Mouse (Mus musculus) embryonic facial prominence, embryonic 11.5 days (tissue): Measurements from ENCODE around the gene Adamtsl1. TPM values are rescaled to one million over a fixed set of nuclear protein-coding genes. Genes with fewer than 3 reads are reported as not detected.

Experiments
- ATAC-seq: fragments of 200-750 bp; cut with Nextera tagmentation; replicated peaks from 2 replicates; pipeline ENCODE4 v1.8.0; 2017; ENCODE audit warnings: low read depth; ENCODE audit not compliant: insufficient number of reproducible peaks, low FRiP score, low TSS enrichment
- DNase-seq: peaks from one replicate; pipeline ENCODE4 v3.0.0-alpha.2; 2015; ENCODE audit warnings: low spot score
- H3K27ac ChIP-seq: fragments of 300-500 bp; sonication (generic); replicated peaks from 2 replicates; pipeline ENCODE4 v1.5.1; 2014; ENCODE audit warnings: mild to moderate bottlenecking, low read depth, low read length, control low read depth
- H3K27me3 ChIP-seq: fragments of 300-500 bp; sonication (generic); 2 replicates; pipeline ENCODE4 v1.6.1; 2014; ENCODE audit warnings: mild to moderate bottlenecking, low read length, moderate library complexity, mixed read lengths; ENCODE audit not compliant: control insufficient read depth, insufficient read depth
- H3K36me3 ChIP-seq: fragments of 300-500 bp; sonication (generic); replicated peaks from 2 replicates; pipeline ENCODE4 v1.6.1; 2014; ENCODE audit warnings: low read depth, mild to moderate bottlenecking, low read length, moderate library complexity, mixed read lengths; ENCODE audit not compliant: control insufficient read depth, insufficient read depth
- H3K4me1 ChIP-seq: fragments of 300-500 bp; sonication (generic); 2 replicates; pipeline ENCODE4 v1.6.1; 2014; ENCODE audit warnings: low read length, mixed read lengths; ENCODE audit not compliant: control insufficient read depth, insufficient read depth
- H3K4me2 ChIP-seq: fragments of 300-500 bp; sonication (generic); 2 replicates; pipeline ENCODE4 v1.6.1; 2014; ENCODE audit warnings: low read depth, mild to moderate bottlenecking, control low read depth, low read length, moderate library complexity
- H3K4me3 ChIP-seq: fragments of 300-500 bp; sonication (generic); 2 replicates; pipeline ENCODE4 v1.5.1; 2014; ENCODE audit warnings: low read depth, low read length, control low read depth
- H3K9ac ChIP-seq: fragments of 300-500 bp; sonication (generic); replicated peaks from 2 replicates; pipeline ENCODE4 v1.6.1; 2014; ENCODE audit warnings: mild to moderate bottlenecking, control low read depth, low read length
- H3K9me3 ChIP-seq: fragments of 300-500 bp; sonication (generic); replicated peaks from 2 replicates; pipeline ENCODE4 v1.6.1; 2016; ENCODE audit warnings: mild to moderate bottlenecking, low read length, inconsistent platforms, mixed read lengths; ENCODE audit not compliant: control insufficient read depth
- WGBS: fragments of 180-500 bp; shearing (Covaris S2); extraction: QIAGEN DNeasy Blood & Tissue Kit; methylation state at CpG from one replicate; pipeline ENCODE4 v1.1.7; 2014; 5-methylcytosine and 5-hydroxymethylcytosine counted together
- polyA plus RNA-seq: library from polyadenylated mRNA; unstranded; fragments of >200 nt; fragmentation: Nextera tagmentation; extraction: Ambion mirVana; gene quantifications from 2 replicates; pipeline ENCODE4 v1.2.1, GENCODE M21; 2014

Gene Adamtsl1
- polyA plus RNA-seq, 1 experiment from 2014 or later: 8.5 TPM

GRCm38 (mm10) chr4:86030208-86030607 lies 516.2 kb downstream of the Adamtsl1 start:
- H3K4me1 ChIP-seq: no peaks in the 10 kb centered on the region
- H3K9ac ChIP-seq: no peak overlapping the region
- no peak for ATAC-seq
- no peak for DNase-seq
- no peak overlapping the region for H3K4me2 ChIP-seq
- no peaks in the 10 kb centered on the region for H3K36me3 ChIP-seq
- H3K27ac ChIP-seq: no peak overlapping the region
- H3K4me3 ChIP-seq: no peak overlapping the region
- H3K27me3 ChIP-seq: no peaks in the 10 kb centered on the region
- no peaks in the 10 kb centered on the region for H3K9me3 ChIP-seq
- WGBS: 57% methylated on average over 3 of the region's 3 CpGs

DNA sequence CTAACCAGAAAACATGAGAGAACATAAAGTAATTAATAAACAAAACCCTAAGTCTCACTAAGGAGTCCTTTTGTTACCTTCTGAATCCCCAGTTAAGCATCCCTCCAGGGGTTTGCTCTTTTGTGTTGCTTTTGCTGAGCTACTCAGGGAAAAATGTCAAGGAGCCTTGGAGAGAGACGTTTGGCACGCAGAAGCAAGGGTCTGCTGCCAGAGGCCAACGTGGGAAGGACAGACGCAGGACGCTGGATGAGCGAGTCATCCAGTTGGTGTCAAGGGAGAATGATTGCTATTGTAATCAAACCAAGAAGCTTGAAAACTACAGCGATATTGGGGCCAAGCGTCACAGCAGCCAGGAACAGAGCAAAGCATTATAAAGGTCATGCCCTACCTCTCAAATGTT lies 517.1 kb downstream of the Adamtsl1 start:
- no peak overlapping the region for H3K4me2 ChIP-seq

GRCm38 (mm10) chr4:86040921-86041320 lies 526.9 kb downstream of the Adamtsl1 start:
- no peaks in the 10 kb centered on the region for H3K9me3 ChIP-seq
- no peak overlapping the region for H3K27ac ChIP-seq
- DNase-seq (no peak), ATAC-seq (no peak)
- no peak overlapping the region for H3K4me2 ChIP-seq
- H3K4me3 ChIP-seq: no peak overlapping the region
- no peaks in the 10 kb centered on the region for H3K27me3 ChIP-seq
- no peaks in the 10 kb centered on the region for H3K36me3 ChIP-seq
- H3K9ac ChIP-seq: no peak overlapping the region
- H3K4me1 ChIP-seq: no peaks in the 10 kb centered on the region
- WGBS: 44% methylated on average over 8 of the region's 8 CpGs

More for the DNA sequence above, 517.1 kb downstream of the Adamtsl1 start:
- Histone ChIP-seq H3K4me1 (no peaks in the 10 kb centered on the region), H3K9me3 (no peaks in the 10 kb centered on the region), H3K4me3 (no peak overlapping the region), H3K27ac (no peak overlapping the region), H3K9ac (no peak overlapping the region), H3K36me3 (no peaks in the 10 kb centered on the region), H3K27me3 (no peaks in the 10 kb centered on the region)
- no peak for ATAC-seq
- DNase-seq: no peak
- WGBS: 13% methylated on average over 8 of the region's 8 CpGs

DNA sequence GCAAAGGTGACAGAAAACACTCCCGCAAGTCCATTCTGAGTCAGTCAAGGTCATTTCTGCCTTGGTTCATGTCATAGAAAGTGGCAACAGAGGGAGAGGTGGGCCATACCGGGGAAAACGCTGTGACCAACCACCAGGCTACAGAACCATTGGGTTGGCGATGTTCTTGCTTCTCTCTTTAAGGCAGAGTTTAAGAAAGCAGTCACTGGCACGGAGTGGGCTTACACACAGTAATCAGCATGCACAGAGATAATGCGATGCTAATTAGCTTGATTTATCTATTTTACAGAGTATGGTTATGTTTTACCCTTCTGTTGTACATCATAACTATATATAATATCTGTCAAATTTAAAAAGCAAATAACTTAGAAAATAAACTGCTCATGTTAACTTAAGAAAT lies 531.5 kb downstream of the Adamtsl1 start:
- no peak overlapping the region for H3K27ac ChIP-seq
- H3K9me3 ChIP-seq: no peaks in the 10 kb centered on the region
- no peak overlapping the region for H3K4me2 ChIP-seq
- H3K36me3 ChIP-seq: no peaks in the 10 kb centered on the region
- ATAC-seq (no peak), DNase-seq (no peak)
- no peaks in the 10 kb centered on the region for H3K4me1 ChIP-seq
- H3K9ac ChIP-seq: no peak overlapping the region
- no peaks in the 10 kb centered on the region for H3K27me3 ChIP-seq
- H3K4me3 ChIP-seq: no peak overlapping the region
- WGBS: 80% methylated on average over 6 of the region's 6 CpGs

DNA sequence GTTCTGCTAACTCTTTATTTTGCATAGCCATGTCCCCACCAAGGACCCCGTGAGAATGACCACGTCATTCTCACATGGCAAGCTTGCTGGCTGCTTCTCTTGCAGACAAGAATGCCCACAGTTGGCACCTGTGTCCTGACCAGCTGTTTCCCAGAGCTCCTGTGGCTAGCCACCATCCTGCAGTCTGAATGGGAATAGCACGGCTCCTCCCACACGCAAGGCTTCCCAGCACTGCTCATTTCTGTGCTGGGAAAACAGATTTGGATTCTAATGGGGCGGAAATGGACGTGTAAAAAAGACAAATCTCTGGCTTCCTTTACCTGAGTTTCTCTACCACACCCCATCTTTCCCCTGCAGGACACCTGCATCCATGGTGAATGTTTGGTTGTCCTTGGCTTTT lies 531.9 kb downstream of the Adamtsl1 start:
- Histone ChIP-seq H3K9ac (no peak overlapping the region), H3K27me3 (no peaks in the 10 kb centered on the region), H3K9me3 (no peaks in the 10 kb centered on the region), H3K36me3 (no peaks in the 10 kb centered on the region), H3K4me1 (no peaks in the 10 kb centered on the region), H3K4me3 (no peak overlapping the region), H3K27ac (no peak overlapping the region), H3K4me2 (no peak overlapping the region)
- DNase-seq (no peak), ATAC-seq (no peak)
- WGBS: 73% methylated on average over 6 of the region's 6 CpGs

DNA sequence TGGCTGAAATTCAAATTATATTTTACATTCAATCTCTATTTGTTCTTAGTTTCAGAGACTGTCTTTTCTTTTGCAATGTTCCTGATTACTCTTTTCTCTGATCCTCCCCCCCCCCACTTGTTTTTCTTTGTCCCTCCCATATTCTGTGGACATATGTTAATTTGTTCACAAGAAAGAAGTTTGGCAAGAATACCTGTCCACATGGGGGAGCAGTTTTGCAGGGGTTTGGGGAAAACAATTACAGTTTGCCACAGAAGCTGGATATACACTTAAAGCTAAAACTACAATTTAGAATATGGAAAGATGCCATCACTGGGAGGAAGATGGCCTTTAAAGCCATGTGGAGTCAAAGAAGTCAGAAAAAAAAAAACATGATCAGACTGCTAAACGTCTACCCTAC lies 532.9 kb downstream of the Adamtsl1 start:
- ATAC-seq: no peak
- Histone ChIP-seq H3K9me3 (no peaks in the 10 kb centered on the region), H3K9ac (no peak overlapping the region), H3K4me3 (no peak overlapping the region), H3K4me1 (no peaks in the 10 kb centered on the region), H3K4me2 (no peak overlapping the region), H3K36me3 (no peaks in the 10 kb centered on the region), H3K27me3 (no peaks in the 10 kb centered on the region), H3K27ac (no peak overlapping the region)
- DNase-seq: no peak
- WGBS: 67% methylated on average over 1 of the region's 1 CpGs

- Histone ChIP-seq H3K4me1 (no peaks in the 10 kb centered on the region), H3K36me3 (no peaks in the 10 kb centered on the region), H3K27ac (peak overlapping the region; percentile 61), H3K4me3 (peak overlapping the region; percentile 38), H3K9ac (peak overlapping the region; percentile 61), H3K9me3 (no peaks in the 10 kb centered on the region), H3K27me3 (no peaks in the 10 kb centered on the region), H3K4me2 (peak overlapping the region; percentile 56)
- DNase-seq (peak; percentile 84), ATAC-seq (peak; percentile 98)
- 1% methylated on average over 20 of the region's 20 CpGs for WGBS
These were observed 539.7 kb downstream of the Adamtsl1 start for GRCm38 (mm10) chr4:86053487-86054237.

- Histone ChIP-seq H3K4me1 (no peaks in the 10 kb centered on the region), H3K9me3 (no peaks in the 10 kb centered on the region), H3K4me3 (no peak overlapping the region), H3K4me2 (no peak overlapping the region), H3K36me3 (no peaks in the 10 kb centered on the region), H3K9ac (no peak overlapping the region), H3K27me3 (no peaks in the 10 kb centered on the region), H3K27ac (no peak overlapping the region)
- ATAC-seq (no peak), DNase-seq (no peak)
- WGBS: 80% methylated on average over 4 of the region's 4 CpGs
These were observed 546.6 kb downstream of the Adamtsl1 start for GRCm38 (mm10) chr4:86060614-86061013.
